Mouse (Mus musculus) thymus, postnatal 0 days (tissue): ENCODE measurements at regions not wholly inside any gene's neighbourhood (a gene's known extent, or its start where the extent isn't known, plus 50 kb on each side); places are given as distances from the start of the nearest gene placed in this dataset.

ENCODE experiments used
- DNase-seq: peaks from one replicate; pipeline ENCODE4 v3.0.0-alpha.2; 2015; ENCODE audit warnings: low spot score

DNA sequence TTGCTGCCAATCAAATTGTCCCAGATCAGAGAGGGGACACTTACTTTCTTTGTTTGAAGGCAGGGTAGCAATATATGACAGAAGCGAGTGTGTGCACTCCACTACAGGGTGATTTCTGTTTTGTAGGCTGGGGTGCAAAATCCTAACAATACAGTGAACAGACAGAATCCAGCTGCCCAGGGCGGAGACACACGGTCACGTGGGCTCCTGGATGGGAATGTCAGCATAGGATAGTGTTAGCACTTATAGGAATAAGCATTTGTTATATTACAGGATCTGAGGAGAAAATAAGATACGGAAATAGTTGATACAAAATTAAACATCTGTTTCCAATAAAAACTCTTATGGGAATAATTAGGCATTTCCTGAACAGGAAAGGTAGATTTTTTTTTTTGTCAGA, 169.1 kb upstream of the Ubr2 start:
- no peak for DNase-seq

DNA sequence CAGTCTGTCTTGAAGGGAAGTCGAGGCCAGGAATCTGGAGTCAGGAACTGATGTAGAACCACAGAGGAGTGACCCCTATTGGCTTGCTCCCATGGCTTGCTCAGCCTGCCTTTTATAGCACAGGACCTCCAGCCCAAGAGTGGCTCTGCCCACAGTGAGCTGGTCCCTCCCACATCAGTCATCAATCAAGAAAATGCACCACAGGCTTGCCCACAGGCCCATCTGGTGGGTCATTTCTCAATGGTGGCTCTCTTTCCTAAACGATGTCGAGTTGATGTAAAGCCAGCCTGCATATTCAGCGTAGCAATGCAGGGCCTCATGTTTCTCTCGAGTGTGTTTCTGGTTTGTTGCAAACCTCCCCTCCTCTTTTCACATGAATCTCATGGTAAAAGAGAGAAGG, 168.3 kb upstream of the Ubr2 start:
- no peak for DNase-seq

DNA sequence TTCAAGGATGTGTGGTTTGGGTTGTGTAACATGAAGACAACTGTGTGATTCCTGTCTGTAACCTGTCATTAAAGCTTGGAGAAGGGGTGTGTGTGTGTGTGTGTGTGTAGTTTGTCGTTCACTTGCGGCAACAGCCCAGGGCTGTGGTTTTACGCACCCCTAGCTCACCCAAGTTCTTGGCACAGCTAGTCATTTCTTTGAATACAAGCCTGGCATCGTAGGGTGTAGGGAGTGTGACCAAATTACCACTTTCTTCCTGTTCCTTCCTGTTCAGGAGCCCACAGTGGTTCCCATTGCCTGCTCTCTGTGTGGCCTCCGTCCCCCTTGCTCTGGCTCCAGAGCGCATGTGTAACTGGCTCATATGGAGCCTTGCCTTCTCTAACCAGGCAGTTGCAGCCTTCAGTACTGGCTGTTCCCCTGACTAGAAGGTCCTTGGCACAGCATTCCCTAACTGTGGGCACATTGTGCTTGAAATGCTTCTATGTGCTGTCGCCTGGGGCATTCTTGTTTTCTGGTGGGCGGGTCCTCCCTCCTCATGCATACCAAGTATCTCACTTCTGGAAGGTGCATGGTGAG, 167.4 kb upstream of the Ubr2 start:
- peak; percentile 26 for DNase-seq

DNA sequence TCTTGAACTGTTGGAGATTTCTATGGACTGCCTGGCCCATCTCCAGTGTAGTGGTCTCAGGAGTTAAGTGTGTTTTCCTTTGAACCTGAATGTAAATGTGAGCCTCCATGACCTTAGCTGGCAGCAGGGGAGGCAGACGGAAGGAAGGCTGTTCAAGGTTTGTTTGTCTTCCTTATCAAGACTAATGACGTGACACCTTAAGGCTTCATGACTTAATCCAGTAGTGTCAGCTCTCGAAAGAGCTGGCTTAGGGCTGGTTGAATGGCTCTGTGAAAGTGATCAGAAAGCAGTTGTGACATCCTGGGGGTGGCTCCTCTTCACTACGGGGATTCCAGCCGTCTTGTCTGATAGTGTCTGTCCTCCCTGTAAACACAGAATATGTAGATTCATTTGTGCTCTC, 166.0 kb upstream of the Ubr2 start:
- DNase-seq: no peak

DNA sequence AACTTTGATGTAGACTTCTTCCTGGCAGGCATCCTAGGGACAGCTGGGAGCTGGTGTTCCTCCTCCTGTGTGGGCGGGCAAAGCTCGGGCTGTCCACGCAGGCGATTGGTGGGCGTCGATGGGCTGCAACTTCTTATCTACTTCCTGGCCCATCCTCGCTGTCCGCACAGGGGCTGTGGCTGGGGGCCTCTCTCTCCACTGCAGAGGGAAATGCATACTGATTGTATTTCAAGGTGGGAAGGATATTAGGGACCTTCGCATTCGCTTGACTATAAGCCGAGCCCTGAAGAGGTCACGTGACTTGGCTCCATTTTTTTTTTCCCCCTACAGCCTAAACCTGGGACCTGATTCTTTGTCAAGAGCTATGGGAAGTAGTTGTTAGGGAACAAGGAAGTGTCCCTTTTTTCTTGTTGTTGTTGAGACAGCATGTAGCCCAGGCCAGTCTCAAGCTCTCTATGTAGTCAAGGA, 164.4 kb upstream of the Ubr2 start:
- peak; percentile 18 for DNase-seq

DNA sequence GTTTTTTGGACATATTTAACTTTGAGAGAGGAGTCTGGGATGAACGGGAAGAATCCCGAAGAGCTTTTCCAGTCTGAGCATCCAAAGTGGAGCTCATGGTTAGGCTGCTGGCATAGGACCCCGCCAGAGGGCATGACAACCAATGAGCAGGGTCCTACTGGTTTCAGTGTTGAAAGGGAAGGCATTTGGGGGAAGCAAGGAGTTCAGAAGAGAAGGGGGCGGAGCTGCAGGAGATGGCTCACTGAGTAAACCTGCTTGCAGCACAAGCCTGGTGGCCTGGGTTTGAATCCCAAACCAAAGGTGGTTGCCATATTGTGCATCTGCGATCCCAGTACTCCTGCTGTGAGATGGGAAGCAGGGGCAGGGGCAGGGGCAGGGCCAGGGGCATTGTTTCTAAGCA, 161.4 kb upstream of the Ubr2 start:
- DNase-seq: no peak

DNA sequence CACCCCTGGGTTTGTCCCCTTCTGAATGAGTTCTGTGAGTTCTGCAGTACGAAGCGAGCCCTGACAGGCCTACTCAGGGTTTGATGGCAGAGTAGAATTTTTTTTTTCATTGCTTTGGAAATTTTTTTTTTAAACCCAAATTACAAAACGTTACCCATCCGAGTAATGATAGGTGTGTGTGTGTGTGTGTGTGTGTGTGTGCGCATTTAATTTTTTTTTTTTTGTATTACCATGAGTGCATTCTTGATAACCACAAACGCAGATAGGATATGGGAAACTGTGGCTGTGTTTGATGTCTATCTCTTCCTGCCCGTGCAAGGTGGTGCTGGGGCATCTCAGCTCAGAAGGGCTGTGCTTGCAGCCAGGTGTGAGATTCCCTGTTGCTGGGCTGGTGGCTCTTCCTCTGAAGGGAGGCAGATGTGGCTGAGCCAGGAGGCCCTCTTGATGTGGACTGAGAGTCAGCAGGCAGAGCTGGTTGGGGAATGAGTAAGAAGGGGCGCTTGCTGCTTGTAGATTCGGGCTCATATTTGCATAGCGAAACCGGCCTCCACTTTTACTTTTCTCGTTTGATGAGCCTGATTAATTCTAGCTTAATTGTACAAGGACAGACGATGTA, 160.7 kb upstream of the Ubr2 start:
- peak; percentile 69 for DNase-seq

DNA sequence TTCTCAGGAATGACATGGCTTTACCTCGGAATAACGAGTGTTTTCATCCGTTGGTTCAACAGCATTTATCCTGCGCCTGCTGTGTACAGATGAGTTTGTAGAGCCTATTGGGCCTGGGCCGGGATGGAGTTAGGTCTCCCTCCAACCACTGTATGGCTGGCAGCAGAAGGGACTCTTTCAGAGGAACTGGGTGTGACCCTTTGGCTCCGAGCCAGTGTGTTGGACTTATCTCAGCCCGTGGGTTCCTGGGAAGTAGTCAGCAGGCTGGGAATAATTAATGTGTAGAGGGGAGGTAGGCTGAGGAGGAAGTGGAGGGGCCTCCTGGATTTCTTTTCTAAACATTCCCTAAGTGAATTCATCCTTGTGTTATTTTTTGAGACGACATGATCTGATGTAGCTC, 157.7 kb upstream of the Ubr2 start:
- DNase-seq: no peak

DNA sequence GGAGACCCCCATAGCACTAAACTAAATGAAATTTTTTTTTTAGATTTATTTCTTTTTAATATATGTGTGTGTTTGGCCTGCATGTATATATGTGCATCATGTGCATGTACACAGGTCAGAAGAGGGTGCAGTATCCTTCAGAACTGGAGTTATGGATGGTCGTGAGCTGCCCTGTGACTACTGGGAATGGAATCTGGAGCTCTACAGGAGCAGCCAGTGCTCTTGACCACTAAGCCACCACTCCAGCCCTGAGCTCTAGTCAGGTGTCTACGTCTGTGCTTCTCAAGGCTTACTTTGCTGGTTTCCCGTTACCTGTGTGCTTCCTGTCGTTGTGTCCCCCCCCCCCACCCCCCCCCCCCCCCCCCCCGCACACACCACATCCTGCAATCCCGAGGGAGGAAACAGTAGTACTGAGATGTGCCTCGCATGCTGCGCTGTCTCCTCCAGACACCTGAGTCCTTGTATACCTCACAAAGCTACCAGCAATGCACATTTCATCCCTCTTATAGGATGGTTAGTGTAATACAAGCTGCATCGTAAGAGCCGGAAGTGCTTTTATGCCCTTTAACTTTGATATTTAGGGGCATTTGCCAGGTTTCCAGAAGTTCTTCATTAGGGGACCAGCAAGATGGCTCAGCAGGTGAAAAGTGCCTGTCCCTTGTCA, 153.5 kb upstream of the Ubr2 start:
- peak; percentile 50 for DNase-seq

DNA sequence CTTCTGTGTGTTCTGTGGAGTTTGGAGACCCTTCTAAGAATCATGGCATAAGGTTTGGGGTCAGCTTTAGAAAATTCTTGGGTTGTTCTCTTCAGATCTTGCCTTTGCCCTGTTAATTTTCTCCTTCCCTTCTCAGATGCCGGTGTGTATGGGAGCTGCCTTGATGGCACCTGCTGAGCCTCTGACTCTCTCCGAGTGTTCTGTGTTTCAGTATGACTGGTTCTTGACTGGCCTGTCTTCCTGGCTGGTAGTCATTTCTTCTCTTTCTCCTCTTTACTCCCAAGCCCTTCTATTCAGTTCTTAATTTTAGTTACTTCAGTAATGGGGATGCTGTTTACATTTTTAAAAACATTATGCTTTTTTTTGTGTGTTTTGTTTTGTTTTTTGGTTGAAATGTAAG, 152.1 kb upstream of the Ubr2 start:
- no peak for DNase-seq

DNA sequence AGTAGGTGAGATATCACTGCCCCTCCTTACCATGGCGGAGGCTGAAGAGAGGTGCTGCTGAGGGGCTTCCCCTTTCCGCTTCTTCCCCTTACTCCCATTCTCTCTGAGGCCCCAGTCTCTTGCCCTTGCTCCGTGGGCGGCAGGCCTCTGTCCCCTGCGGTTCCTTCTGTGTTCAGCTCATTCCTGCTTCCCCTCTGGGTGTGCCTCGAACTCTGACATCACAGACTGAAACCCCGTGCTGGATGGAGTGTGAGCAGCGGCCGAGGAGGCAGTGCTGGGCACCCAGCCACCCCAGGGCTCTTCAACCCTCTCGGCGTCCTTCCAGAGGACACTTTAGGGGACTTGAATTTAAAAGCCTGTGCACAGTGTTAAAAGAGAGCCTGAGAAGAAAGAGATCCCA, 145.9 kb upstream of the Ubr2 start:
- no peak for DNase-seq

DNA sequence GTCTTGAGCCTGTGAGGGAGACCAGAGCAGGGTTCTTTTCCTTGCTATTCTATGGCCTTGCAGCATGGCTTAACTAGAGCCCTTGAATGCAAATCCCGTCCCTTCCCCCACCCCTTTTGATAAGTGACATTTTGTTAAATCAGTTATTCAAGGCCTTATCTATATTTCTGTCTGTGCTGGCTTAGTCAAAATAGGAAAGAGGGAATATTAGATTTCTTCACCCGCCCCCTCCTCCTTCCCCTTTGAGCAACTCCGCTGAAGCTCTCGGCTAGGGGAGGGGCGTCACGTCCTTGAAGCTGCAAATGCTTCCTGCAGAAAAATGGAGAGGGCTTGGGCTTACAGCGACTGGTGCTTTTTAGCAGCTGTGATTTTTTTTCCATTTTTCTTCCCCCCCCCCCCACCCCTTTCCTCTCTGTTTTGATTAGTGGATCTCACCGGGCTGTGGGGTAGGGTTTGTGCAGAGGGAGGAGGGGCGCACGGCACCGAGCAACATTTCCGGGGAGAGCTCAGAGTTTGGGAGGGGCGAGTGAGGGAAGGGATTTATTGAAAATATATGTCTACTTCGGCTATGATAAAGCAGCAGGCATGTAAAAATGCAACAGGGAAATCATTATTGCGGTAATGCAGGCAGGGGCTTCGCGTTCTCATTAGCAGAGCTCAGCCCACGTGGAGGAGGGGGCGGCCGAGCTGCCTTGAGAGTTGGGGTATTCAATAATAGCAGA, 141.4 kb upstream of the Ubr2 start:
- no peak for DNase-seq

DNA sequence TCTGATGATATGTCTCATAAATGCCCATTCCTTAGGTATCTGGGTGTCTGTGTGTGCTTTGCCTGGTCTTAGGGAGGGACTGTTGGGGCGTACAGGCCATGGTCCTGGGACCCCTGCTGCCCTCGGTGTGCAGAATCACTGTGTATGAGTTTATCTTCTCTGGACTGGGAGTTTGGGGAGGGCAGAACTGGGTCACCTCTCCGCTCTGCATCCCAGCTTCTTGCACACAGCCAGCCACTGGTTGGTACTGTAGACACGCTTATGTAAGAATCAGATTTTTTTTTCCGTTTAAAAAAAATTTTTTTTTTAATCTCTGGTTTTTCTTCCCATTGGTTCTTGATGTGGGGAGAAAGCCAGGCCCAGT, 140.8 kb upstream of the Ubr2 start:
- no peak for DNase-seq

DNA sequence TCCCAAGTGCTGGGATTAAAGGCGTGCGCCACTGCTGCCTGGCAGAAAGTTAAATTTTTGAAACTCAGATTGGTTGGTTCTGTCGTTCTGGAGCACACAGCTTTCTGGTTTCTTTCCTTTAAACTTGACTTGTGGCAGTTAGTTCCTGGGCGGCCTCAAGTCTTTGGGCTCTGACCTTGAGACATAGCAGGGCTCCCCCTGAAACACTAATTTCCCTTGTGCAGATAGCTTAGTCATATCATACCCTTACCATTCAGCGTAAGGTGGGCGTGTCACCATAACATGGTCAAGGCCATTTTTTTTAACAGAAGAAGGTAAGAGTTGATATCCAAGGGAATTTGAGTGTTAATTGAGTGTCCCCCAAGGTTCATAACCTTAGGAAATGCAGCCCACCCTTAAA, 140.3 kb upstream of the Ubr2 start:
- no peak for DNase-seq

DNA sequence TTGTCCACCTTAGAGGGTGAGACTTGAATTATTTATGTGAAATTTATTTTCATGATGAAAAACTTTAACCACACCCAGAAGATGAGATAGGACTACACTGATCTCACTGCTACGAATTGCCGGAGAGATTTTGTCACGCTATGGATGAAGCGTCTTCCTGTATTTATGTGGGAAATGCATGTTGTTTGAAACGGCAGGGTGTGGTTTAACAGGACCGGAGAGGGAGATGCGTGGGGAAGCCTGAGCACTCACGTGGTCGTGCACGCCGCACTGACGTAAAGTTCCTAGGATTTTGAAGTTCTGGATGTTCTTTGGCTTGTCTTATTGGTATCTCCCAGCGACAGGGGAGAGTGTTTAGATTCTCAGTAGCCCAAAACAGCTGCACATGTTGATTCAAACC, 139.3 kb upstream of the Ubr2 start:
- DNase-seq: no peak

DNA sequence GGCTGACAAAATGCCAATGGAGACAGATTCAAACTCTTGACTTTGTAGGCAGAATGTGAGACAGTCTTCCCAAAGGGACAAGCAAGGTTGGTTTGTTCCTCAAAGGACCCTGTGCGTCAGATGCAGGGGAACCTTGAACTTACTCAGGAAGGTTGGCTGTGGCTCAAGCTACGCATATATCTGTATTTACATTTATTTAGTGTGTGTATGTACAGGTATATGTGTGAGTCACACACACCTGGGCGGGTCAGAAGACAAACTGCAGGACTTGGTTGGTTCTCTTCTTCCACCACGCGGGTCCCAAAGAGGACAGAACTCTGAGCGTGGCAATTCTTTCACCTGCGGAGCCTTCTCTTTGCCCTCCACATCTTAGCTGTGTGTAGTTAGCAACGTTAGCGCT, 138.8 kb upstream of the Ubr2 start:
- no peak for DNase-seq

DNA sequence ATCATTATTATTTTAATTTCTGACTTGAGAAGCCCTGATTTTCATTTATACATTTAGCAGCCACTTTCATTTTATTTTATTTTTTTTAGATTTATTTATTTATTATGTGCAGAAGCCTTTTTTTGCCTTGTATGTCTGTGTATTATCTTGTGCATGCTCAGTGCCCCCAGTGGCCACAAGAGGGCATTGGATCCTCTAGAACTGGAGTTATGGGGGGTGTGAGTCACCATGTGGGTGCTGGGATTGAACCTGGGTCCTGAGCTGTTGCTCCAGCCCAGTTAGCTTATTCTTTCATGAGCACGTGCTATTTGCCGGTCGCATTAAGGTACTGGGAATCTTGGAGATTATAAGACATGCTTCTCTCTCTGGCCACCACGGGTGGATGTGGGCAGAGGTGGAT, 136.3 kb upstream of the Ubr2 start:
- DNase-seq: peak; percentile 46

DNA sequence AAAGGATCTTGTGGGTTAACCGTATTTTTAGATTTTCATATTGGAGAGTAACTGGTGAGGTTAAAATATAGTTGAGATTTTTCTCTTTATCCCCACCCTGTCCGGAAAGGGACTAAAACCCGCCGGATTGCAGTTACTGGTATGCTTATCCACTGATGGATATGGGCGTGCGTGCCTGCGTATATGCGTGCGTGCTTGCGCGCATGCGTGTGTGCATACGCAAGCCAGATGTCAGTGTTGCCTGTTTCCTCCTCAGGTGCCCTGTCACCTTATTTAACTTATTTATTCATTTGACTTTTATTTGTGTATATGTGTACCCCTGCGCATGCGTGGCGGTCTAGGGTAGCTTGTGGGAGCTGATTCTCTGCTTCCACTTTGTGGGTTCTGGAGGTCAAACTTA, 135.2 kb upstream of the Ubr2 start:
- DNase-seq: no peak

DNA sequence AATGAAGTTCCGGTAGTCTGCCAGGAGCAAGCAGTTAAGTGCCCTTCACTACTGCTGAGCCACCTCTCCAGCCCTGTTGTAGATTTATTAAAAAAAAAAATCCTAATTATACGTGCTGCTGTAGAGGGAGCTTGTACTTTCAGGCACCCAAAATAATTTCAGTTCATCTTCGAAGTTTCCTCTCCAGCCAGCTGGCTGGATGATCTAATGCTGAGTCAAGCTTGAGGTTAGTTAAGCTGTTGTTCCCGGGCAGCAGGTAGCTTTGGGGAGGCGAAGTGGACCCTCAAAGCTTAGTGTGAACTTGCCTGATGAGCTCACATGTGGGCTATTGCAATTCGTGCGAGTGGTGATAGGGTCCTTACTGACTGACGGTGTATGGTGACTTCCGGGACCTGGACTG, 134.6 kb upstream of the Ubr2 start:
- DNase-seq: no peak

DNA sequence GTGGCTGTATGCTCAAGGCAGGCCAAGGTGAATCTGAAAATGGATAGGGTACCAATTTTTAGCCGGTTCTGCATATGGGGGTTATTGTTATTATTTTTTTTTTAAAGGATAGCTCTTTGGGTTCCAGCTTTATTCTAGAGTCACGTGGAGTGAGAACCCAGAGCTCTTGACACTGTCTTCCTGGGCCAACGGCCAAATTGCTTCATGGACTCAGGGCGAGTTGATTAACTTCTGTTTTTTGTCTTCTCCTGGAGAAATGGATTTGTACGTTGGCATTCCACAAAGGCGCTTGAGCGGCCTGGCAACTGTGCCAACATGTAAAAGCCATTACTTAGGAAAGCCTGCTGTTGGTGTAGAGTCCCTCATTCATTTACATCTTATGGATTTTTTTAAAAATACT, 134.1 kb upstream of the Ubr2 start:
- no peak for DNase-seq

DNA sequence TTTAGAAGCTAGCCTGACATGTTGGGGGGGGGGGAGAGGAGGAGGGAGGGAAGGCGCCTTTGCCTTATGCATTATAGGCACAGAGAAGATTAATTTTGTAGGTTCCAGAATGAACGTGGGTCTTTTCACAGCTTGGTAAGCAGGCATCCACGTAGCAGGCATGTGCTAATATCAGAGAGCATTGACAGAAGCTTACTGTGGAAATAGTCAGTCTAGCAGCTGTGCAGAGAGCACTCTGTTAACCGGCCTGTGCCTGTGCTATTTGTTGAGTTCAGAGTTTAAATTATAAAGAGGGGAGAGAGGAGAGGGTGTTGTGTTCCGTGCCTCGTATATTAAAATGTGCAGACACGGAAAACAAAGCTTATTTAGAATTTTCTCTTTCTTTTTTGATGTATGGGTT, 133.5 kb upstream of the Ubr2 start:
- no peak for DNase-seq

DNA sequence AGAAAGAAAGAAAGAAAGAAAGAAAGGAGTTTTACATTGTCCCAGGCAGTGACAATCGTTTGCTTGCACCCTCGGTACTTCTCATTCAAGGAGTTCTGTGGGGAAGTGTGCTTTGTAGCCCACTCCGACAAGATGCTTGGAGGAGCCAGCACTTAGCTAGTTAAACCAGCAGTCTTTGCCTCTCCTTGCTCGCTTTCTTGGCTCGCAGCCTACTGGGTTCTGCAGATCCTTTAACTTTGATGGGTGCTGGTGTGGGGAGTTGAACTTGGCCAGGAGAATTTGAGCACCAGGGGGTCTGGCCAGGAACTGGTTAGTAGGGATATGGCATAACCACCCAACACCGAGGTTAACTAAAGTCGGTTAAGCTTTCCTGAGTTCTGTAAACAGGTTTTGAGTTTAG, 132.5 kb upstream of the Ubr2 start:
- no peak for DNase-seq

DNA sequence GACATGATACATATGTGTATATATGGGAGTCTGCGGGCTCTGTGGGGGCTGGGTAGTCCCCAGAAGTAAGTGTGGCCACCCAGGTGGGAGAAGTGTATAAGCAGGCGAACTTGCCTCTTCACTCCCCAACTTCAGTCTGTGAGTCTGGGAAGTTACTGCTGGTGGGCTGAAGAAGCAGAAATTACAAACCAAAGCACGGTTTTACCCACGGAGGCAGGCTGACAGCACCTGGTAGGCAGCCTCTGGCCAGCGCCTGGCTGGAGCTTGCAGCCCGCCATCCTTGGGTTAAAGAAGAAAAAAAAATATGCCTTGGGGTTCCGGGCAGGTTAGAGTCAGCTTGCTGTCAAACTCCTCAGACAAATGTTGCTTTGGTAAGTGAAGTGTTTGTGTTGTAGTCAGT, 131.9 kb upstream of the Ubr2 start:
- DNase-seq: peak; percentile 12
